Mouse (Mus musculus) bone marrow, adult 2 months (tissue): ENCODE measurements around the gene Sertad3.

ENCODE experiments used
- CTCF ChIP-seq: fragments of 200-500 bp; IDR thresholded peaks from 2 replicates; pipeline ENCODE4 v1.5.1; 2011; ENCODE audit warnings: low read length, control low read depth; ENCODE audit not compliant: control insufficient read depth, insufficient read depth
- POLR2A ChIP-seq: fragments of 200-500 bp; IDR thresholded peaks from 2 replicates; pipeline ENCODE4 v1.6.1; 2011; ENCODE audit warnings: low read depth, mild to moderate bottlenecking, control low read depth, low read length, borderline replicate concordance; ENCODE audit not compliant: control insufficient read depth

- TF ChIP-seq POLR2A (no peak), CTCF (no peak)
These were observed 49.4 kb downstream of the Sertad3 start, which contains the start of gene Hipk4 for GRCm38 (mm10) chr7:27522967-27523366.
